Mouse (Mus musculus): ENCODE measurements at regions not wholly inside any gene's neighbourhood (a gene's known extent, or its start where the extent isn't known, plus 50 kb on each side); places are given as distances from the start of the nearest gene placed in this dataset.

- H3K4me3 ChIP-seq (ENCODE audit: low read depth, low read length): no peak overlapping the region
- H3K4me2 ChIP-seq (ENCODE audit: low read length): no peak overlapping the region
- no peaks in the 10 kb centered on the region for H3K9me3 ChIP-seq (ENCODE audit: control insufficient read depth, low read length)
- H3K36me3 ChIP-seq (ENCODE audit: control insufficient read depth, insufficient read depth, low read length): no peaks in the 10 kb centered on the region
- H3K27ac ChIP-seq (ENCODE audit: low read depth): no peak overlapping the region
- no peaks in the 10 kb centered on the region; the same call in 1 of the 2 replicates for H3K4me1 ChIP-seq (replicated peaks; ENCODE audit: control insufficient read depth, insufficient read depth, low read length)
- WGBS: 28% methylated on average over 6 of the region's 6 CpGs
- H3K9ac ChIP-seq (ENCODE audit: low read length): no peak overlapping the region
- DNase-seq (ENCODE audit: low spot score) (no peak), ATAC-seq (replicated peaks; ENCODE audit: low FRiP score, low TSS enrichment, low read depth) (no peak)
- H3K27me3 ChIP-seq (replicated peaks; ENCODE audit: control insufficient read depth, insufficient read depth, low read length): no peaks in the 10 kb centered on the region
These were observed 406.4 kb downstream of the Cbln4 start for GRCm38 (mm10) chr2:171636837-171637236.

- H3K27me3 ChIP-seq (replicated peaks; ENCODE audit: control insufficient read depth, insufficient read depth, low read length): no peaks in the 10 kb centered on the region
- no peaks in the 10 kb centered on the region for H3K36me3 ChIP-seq (ENCODE audit: control insufficient read depth, insufficient read depth, low read length)
- DNase-seq (ENCODE audit: low spot score) (no peak), ATAC-seq (replicated peaks; ENCODE audit: low FRiP score, low TSS enrichment, low read depth) (peak; percentile 60)
- WGBS: 33% methylated on average over 15 of the region's 15 CpGs
- no peaks in the 10 kb centered on the region for H3K4me1 ChIP-seq (replicated peaks; ENCODE audit: control insufficient read depth, insufficient read depth, low read length)
- no peaks in the 10 kb centered on the region for H3K9me3 ChIP-seq (ENCODE audit: control insufficient read depth, low read length)
- H3K9ac ChIP-seq (ENCODE audit: low read length): no peak overlapping the region
- no peak overlapping the region for H3K4me2 ChIP-seq (ENCODE audit: low read length)
- H3K4me3 ChIP-seq (ENCODE audit: low read depth, low read length): no peak overlapping the region
- peak overlapping the region; percentile 22; the same call in 1 of the 2 replicates for H3K27ac ChIP-seq (ENCODE audit: low read depth)
These were observed 409.7 kb downstream of the Cbln4 start for GRCm38 (mm10) chr2:171633355-171634097.

GRCm38 (mm10) chr2:171630101-171630715 lies 413.1 kb downstream of the Cbln4 start:
- no peaks in the 10 kb centered on the region for H3K27me3 ChIP-seq (replicated peaks; ENCODE audit: control insufficient read depth, insufficient read depth, low read length)
- H3K4me3 ChIP-seq (ENCODE audit: low read depth, low read length): no peak overlapping the region
- DNase-seq (ENCODE audit: low spot score) (no peak), ATAC-seq (replicated peaks; ENCODE audit: low FRiP score, low TSS enrichment, low read depth) (no peak)
- no peak overlapping the region for H3K27ac ChIP-seq (ENCODE audit: low read depth)
- H3K9ac ChIP-seq (ENCODE audit: low read length): no peak overlapping the region
- H3K9me3 ChIP-seq (ENCODE audit: control insufficient read depth, low read length): no peaks in the 10 kb centered on the region
- no peaks in the 10 kb centered on the region for H3K4me1 ChIP-seq (replicated peaks; ENCODE audit: control insufficient read depth, insufficient read depth, low read length)
- H3K36me3 ChIP-seq (ENCODE audit: control insufficient read depth, insufficient read depth, low read length): no peaks in the 10 kb centered on the region
- no peak overlapping the region for H3K4me2 ChIP-seq (ENCODE audit: low read length)
- WGBS: 85% methylated on average over 9 of the region's 9 CpGs

GRCm38 (mm10) chr2:171628182-171628850 lies 414.9 kb downstream of the Cbln4 start:
- ATAC-seq (replicated peaks; ENCODE audit: low FRiP score, low TSS enrichment, low read depth): no peak
- 95% methylated on average over 10 of the region's 10 CpGs for WGBS
- H3K9ac ChIP-seq (ENCODE audit: low read length): no peak overlapping the region
- DNase-seq (ENCODE audit: low spot score): no peak
- no peaks in the 10 kb centered on the region for H3K9me3 ChIP-seq (ENCODE audit: control insufficient read depth, low read length)
- H3K36me3 ChIP-seq (ENCODE audit: control insufficient read depth, insufficient read depth, low read length): no peaks in the 10 kb centered on the region
- H3K27me3 ChIP-seq (replicated peaks; ENCODE audit: control insufficient read depth, insufficient read depth, low read length): no peaks in the 10 kb centered on the region
- H3K4me2 ChIP-seq (ENCODE audit: low read length): no peak overlapping the region
- H3K4me1 ChIP-seq (replicated peaks; ENCODE audit: control insufficient read depth, insufficient read depth, low read length): no peaks in the 10 kb centered on the region
- H3K4me3 ChIP-seq (ENCODE audit: low read depth, low read length): no peak overlapping the region
- H3K27ac ChIP-seq (ENCODE audit: low read depth): no peak overlapping the region

GRCm38 (mm10) chr2:171620668-171621067 lies 422.6 kb downstream of the Cbln4 start:
- Histone ChIP-seq H3K9me3 (ENCODE audit: control insufficient read depth, low read length) (no peaks in the 10 kb centered on the region), H3K4me1 (replicated peaks; ENCODE audit: control insufficient read depth, insufficient read depth, low read length) (no peaks in the 10 kb centered on the region), H3K4me2 (ENCODE audit: low read length) (no peak overlapping the region), H3K27ac (ENCODE audit: low read depth) (no peak overlapping the region), H3K27me3 (replicated peaks; ENCODE audit: control insufficient read depth, insufficient read depth, low read length) (no peaks in the 10 kb centered on the region), H3K4me3 (ENCODE audit: low read depth, low read length) (no peak overlapping the region), H3K9ac (ENCODE audit: low read length) (no peak overlapping the region), H3K36me3 (ENCODE audit: control insufficient read depth, insufficient read depth, low read length) (no peaks in the 10 kb centered on the region)
- DNase-seq (ENCODE audit: low spot score) (no peak), ATAC-seq (replicated peaks; ENCODE audit: low FRiP score, low TSS enrichment, low read depth) (no peak)
- WGBS: 66% methylated on average over 5 of the region's 5 CpGs

- Histone ChIP-seq H3K9ac (ENCODE audit: low read length) (no peak overlapping the region), H3K4me1 (replicated peaks; ENCODE audit: control insufficient read depth, insufficient read depth, low read length) (no peaks in the 10 kb centered on the region), H3K9me3 (ENCODE audit: control insufficient read depth, low read length) (no peaks in the 10 kb centered on the region), H3K27ac (ENCODE audit: low read depth) (no peak overlapping the region), H3K27me3 (replicated peaks; ENCODE audit: control insufficient read depth, insufficient read depth, low read length) (no peaks in the 10 kb centered on the region), H3K4me2 (ENCODE audit: low read length) (no peak overlapping the region), H3K36me3 (ENCODE audit: control insufficient read depth, insufficient read depth, low read length) (no peaks in the 10 kb centered on the region), H3K4me3 (ENCODE audit: low read depth, low read length) (no peak overlapping the region)
- no peak for DNase-seq (ENCODE audit: low spot score)
- 82% methylated on average over 2 of the region's 2 CpGs for WGBS
- no peak for ATAC-seq (replicated peaks; ENCODE audit: low FRiP score, low TSS enrichment, low read depth)
These were observed 423.0 kb downstream of the Cbln4 start for GRCm38 (mm10) chr2:171620253-171620652.

GRCm38 (mm10) chr2:171618771-171619170 lies 424.5 kb downstream of the Cbln4 start:
- Histone ChIP-seq H3K4me3 (ENCODE audit: low read depth, low read length) (no peak overlapping the region), H3K9ac (ENCODE audit: low read length) (no peak overlapping the region), H3K4me2 (ENCODE audit: low read length) (no peak overlapping the region), H3K36me3 (ENCODE audit: control insufficient read depth, insufficient read depth, low read length) (no peaks in the 10 kb centered on the region), H3K27me3 (replicated peaks; ENCODE audit: control insufficient read depth, insufficient read depth, low read length) (no peaks in the 10 kb centered on the region), H3K9me3 (ENCODE audit: control insufficient read depth, low read length) (no peaks in the 10 kb centered on the region), H3K27ac (ENCODE audit: low read depth) (no peak overlapping the region), H3K4me1 (replicated peaks; ENCODE audit: control insufficient read depth, insufficient read depth, low read length) (no peaks in the 10 kb centered on the region)
- 75% methylated on average over 4 of the region's 4 CpGs for WGBS
- no peak for DNase-seq (ENCODE audit: low spot score)
- no peak for ATAC-seq (replicated peaks; ENCODE audit: low FRiP score, low TSS enrichment, low read depth)

GRCm38 (mm10) chr2:171618333-171618732 lies 424.9 kb downstream of the Cbln4 start:
- ATAC-seq (replicated peaks; ENCODE audit: low FRiP score, low TSS enrichment, low read depth): no peak
- H3K4me2 ChIP-seq (ENCODE audit: low read length): no peak overlapping the region
- H3K27me3 ChIP-seq (replicated peaks; ENCODE audit: control insufficient read depth, insufficient read depth, low read length): no peaks in the 10 kb centered on the region
- no peak overlapping the region for H3K9ac ChIP-seq (ENCODE audit: low read length)
- 40% methylated on average over 9 of the region's 9 CpGs for WGBS
- no peaks in the 10 kb centered on the region for H3K9me3 ChIP-seq (ENCODE audit: control insufficient read depth, low read length)
- no peaks in the 10 kb centered on the region for H3K4me1 ChIP-seq (replicated peaks; ENCODE audit: control insufficient read depth, insufficient read depth, low read length)
- no peak for DNase-seq (ENCODE audit: low spot score)
- H3K27ac ChIP-seq (ENCODE audit: low read depth): no peak overlapping the region
- H3K36me3 ChIP-seq (ENCODE audit: control insufficient read depth, insufficient read depth, low read length): no peaks in the 10 kb centered on the region
- H3K4me3 ChIP-seq (ENCODE audit: low read depth, low read length): no peak overlapping the region

Data from intestine, embryonic 14.5 days (tissue).